Mouse (Mus musculus): ENCODE data around the gene Ttc36.

DNA sequence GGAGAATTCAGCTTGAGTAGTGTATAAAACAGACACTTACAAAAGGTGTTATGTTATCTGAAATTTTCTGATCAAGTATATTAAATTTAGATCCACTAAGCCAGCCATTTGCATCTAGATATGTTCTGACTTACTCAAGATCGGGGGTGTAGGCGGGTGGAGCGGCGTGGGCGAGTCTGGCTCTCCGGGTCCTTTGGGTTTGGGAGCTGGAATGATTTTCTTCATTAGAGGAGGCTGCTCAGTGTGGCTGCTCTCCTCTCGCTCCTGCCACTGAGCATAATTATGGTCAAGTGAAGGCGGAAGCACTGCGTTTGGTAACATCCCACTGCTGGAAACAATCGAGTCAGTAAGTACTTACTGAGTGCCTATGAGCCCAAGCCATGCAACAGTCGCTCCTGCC is 26.1 kb upstream of the Ttc36 start:
- TF ChIP-seq CTCF (IDR thresholded peaks at IDR 0.05; ENCODE audit: extremely low read depth, insufficient read depth, insufficient read length, insufficient replicate concordance) (no peak), POLR2A (IDR thresholded peaks at IDR 0.05; ENCODE audit: low read depth, low read length) (no peak)
